Mouse (Mus musculus): Measurements from ENCODE around the gene Tmem101. TPM values are rescaled to one million over a fixed set of nuclear protein-coding genes. Genes with fewer than 3 reads are reported as not detected.

Gene Tmem101
- polyA plus RNA-seq, 1 experiment from 2014 or later = 36.8 TPM

DNA sequence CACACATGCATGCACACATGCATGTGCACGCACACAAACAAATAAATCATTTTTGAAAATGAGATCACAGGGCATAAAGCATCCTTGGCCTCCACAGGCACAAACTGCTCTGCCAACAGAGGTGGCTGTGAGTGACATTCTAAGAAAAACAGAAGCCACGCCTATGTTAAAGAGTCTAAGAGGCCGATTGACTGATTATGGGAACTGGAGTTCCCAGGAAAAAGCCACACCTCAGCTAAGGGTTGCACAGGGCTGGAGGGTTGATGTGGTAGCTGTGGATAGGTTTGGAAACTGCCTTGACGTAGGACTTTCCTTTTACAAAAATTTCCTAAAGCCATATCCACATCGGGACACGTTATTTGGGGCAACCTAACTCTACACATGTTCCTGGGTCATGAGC, 38.8 kb downstream of the Tmem101 start:
- 69% methylated on average over 6 of the region's 6 CpGs for WGBS
- peaks cover 11% of the 10 kb centered on the region; the same call in 1 of the 2 replicates for H3K27me3 ChIP-seq (replicated peaks)
- ATAC-seq (ENCODE audit: insufficient number of reproducible peaks, low FRiP score) = no peak
- H3K27ac ChIP-seq (ENCODE audit: poor library complexity, severe bottlenecking) = no peak overlapping the region
- H3K9ac ChIP-seq = no peak overlapping the region
- no peaks in the 10 kb centered on the region for H3K36me3 ChIP-seq
- no peaks in the 10 kb centered on the region for H3K4me1 ChIP-seq (replicated peaks)
- H3K9me3 ChIP-seq (replicated peaks) = no peaks in the 10 kb centered on the region
- no peak overlapping the region for H3K4me2 ChIP-seq
- no peak overlapping the region for H3K4me3 ChIP-seq

DNA sequence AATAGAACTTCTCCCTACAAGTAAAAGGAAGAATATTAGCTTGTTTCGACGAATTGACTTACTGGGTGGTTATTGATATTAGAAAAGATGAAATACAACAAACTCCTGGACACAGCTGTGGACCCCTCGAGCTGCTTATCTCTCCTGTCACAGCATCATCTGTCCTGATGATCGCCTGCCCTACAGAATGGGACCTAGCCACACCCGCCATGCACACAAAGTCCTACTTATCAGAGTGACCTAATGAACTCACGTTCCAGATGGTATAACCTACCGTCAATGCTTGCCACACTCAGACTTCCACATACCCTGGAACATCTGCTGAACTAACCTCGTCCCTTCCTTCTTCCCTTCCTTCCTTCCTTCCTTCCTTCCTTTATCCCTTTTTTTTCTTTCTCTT, 40.0 kb downstream of the Tmem101 start:
- Histone ChIP-seq H3K9me3 (replicated peaks) (no peaks in the 10 kb centered on the region), H3K4me2 (no peak overlapping the region), H3K4me3 (no peak overlapping the region), H3K27me3 (replicated peaks) (peaks cover 11% of the 10 kb centered on the region; the same call in 1 of the 2 replicates), H3K27ac (ENCODE audit: poor library complexity, severe bottlenecking) (no peak overlapping the region), H3K36me3 (no peaks in the 10 kb centered on the region), H3K9ac (no peak overlapping the region), H3K4me1 (replicated peaks) (no peaks in the 10 kb centered on the region)
- ATAC-seq (ENCODE audit: insufficient number of reproducible peaks, low FRiP score) = no peak
- WGBS = 46% methylated on average over 8 of the region's 8 CpGs

DNA sequence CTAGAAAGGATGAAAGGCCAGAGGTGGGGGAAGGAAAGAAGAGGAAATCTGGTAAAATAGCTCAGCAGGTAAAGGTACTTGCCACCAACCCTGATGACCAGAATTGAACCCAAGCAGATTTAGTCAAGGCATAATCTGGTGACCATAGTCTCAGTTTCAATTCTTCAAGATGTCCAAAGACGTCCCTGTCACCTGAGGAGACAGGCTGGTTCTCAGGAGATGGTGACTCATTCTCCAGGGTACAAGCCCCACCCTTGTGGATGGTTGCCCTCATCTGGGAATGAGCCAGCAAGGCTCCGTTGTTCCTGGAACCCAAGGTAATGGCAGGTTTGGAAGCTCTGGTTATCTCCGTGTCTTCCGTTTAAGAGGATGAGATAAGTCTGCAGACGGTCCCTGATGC, 44.6 kb downstream of the Tmem101 start:
- ATAC-seq (ENCODE audit: insufficient number of reproducible peaks, low FRiP score) = no peak
- peaks cover 50% of the 10 kb centered on the region for H3K27me3 ChIP-seq (replicated peaks)
- WGBS = 35% methylated on average over 5 of the region's 5 CpGs
- no peak overlapping the region for H3K4me2 ChIP-seq
- peaks cover 6% of the 10 kb centered on the region for H3K4me1 ChIP-seq (replicated peaks)
- H3K4me3 ChIP-seq = no peak overlapping the region
- H3K9me3 ChIP-seq (replicated peaks) = no peaks in the 10 kb centered on the region
- no peak overlapping the region for H3K9ac ChIP-seq
- H3K27ac ChIP-seq (ENCODE audit: poor library complexity, severe bottlenecking) = no peak overlapping the region
- no peaks in the 10 kb centered on the region for H3K36me3 ChIP-seq

GRCm38 (mm10) chr11:102107732-102108131, 48.5 kb downstream of the Tmem101 start, which contains the start of gene Pyy:
Pyy (minus strand) TSS chr11:102107832.
- H3K4me1 ChIP-seq (replicated peaks) = peaks cover 9% of the 10 kb centered on the region

DNA sequence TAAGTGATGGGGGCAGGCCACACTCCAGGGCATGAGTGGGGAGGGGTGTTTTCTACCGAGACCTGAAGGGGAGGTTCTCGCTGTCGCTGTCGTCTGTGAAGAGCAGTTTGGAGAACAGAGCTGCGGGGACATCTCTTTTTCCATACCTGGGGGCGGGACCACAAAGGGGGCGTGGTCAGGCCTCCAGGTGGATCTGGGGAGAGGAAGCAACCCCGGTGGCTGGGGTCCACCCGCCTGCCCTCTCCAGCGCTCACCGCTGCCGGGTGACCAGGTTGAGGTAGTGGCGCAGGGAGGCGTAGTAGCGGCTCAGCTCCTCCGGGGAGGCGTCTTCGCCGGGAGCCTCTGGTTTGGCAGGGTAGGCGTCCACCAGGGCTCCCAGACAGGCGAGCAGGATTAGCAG, 49.3 kb downstream of the Tmem101 start:
- peak overlapping the region; percentile 21 for H3K4me3 ChIP-seq
- no peaks in the 10 kb centered on the region for H3K36me3 ChIP-seq
- peaks cover 78% of the 10 kb centered on the region for H3K27me3 ChIP-seq (replicated peaks)
- WGBS = 2% methylated on average over 21 of the region's 21 CpGs
- no peak overlapping the region for H3K9ac ChIP-seq
- H3K9me3 ChIP-seq (replicated peaks) = no peaks in the 10 kb centered on the region
- peaks cover 16% of the 10 kb centered on the region for H3K4me1 ChIP-seq (replicated peaks)
- no peak for ATAC-seq (ENCODE audit: insufficient number of reproducible peaks, low FRiP score)
- H3K4me2 ChIP-seq = peak overlapping the region; percentile 22; the same call in 1 of the 2 replicates
- H3K27ac ChIP-seq (ENCODE audit: poor library complexity, severe bottlenecking) = no peak overlapping the region

More at GRCm38 (mm10) chr11:102107732-102108131, 48.5 kb downstream of the Tmem101 start, which contains the start of gene Pyy:
- peaks cover 77% of the 10 kb centered on the region for H3K27me3 ChIP-seq (replicated peaks)
- no peak for ATAC-seq (ENCODE audit: insufficient number of reproducible peaks, low FRiP score)
- WGBS = 17% methylated on average over 9 of the region's 9 CpGs
- peak within 1 kb of the TSS; percentile 21 for H3K4me3 ChIP-seq
- H3K9me3 ChIP-seq (replicated peaks) = no peaks in the 10 kb centered on the region
- H3K9ac ChIP-seq = no peak within 1 kb of the TSS
- H3K27ac ChIP-seq (ENCODE audit: poor library complexity, severe bottlenecking) = no peak within 1 kb of the TSS
- peak within 1 kb of the TSS; percentile 22; the same call in 1 of the 2 replicates for H3K4me2 ChIP-seq
- H3K36me3 ChIP-seq = no peaks in the 10 kb centered on the region

Other genes with a start within 250 kb of the Tmem101 start
- 0.77 and 1.6 TPM in 2 replicates for gene Sost, start 189.4 kb downstream of the Tmem101 start, polyA plus RNA-seq (2016; fragmentation: Nextera tagmentation; extraction: Ambion mirVana)
- not detected in 2 replicates for gene Cfap97d1, start 172.1 kb downstream of the Tmem101 start, polyA plus RNA-seq (2016; fragmentation: Nextera tagmentation; extraction: Ambion mirVana)
- gene Dusp3, start 169.4 kb downstream of the Tmem101 start, polyA plus RNA-seq (2016; fragmentation: Nextera tagmentation; extraction: Ambion mirVana) = 53.7 and 54.9 TPM in 2 replicates
- gene Mpp3, start 127.9 kb downstream of the Tmem101 start, polyA plus RNA-seq (2016; fragmentation: Nextera tagmentation; extraction: Ambion mirVana) = 4.1 and 4.5 TPM in 2 replicates
- 1.6 and 1.9 TPM in 2 replicates for gene Cd300lg, start 114.9 kb downstream of the Tmem101 start, polyA plus RNA-seq (2016; fragmentation: Nextera tagmentation; extraction: Ambion mirVana)
- 15.4 and 17.8 TPM in 2 replicates for gene Mpp2, start 67.9 kb downstream of the Tmem101 start, polyA plus RNA-seq (2016; fragmentation: Nextera tagmentation; extraction: Ambion mirVana)
- not detected in 2 replicates for gene Ppy, start 55.1 kb downstream of the Tmem101 start, polyA plus RNA-seq (2016; fragmentation: Nextera tagmentation; extraction: Ambion mirVana)
- gene Pyy, start 48.6 kb downstream of the Tmem101 start, polyA plus RNA-seq (2016; fragmentation: Nextera tagmentation; extraction: Ambion mirVana) = not detected in 2 replicates
- gene Nags, start 10.9 kb downstream of the Tmem101 start, polyA plus RNA-seq (2016; fragmentation: Nextera tagmentation; extraction: Ambion mirVana) = 0.11 TPM in 1 of 2 replicates, not detected in the other
- 90.9 and 94.3 TPM in 2 replicates for gene Lsm12, start 28.9 kb upstream of the Tmem101 start, polyA plus RNA-seq (2016; fragmentation: Nextera tagmentation; extraction: Ambion mirVana)
- 27.1 and 28.0 TPM in 2 replicates for gene G6pc3, start 33.2 kb upstream of the Tmem101 start, polyA plus RNA-seq (2016; fragmentation: Nextera tagmentation; extraction: Ambion mirVana)
- 92.2 and 95.9 TPM in 2 replicates for gene Hdac5, start 73.8 kb upstream of the Tmem101 start, polyA plus RNA-seq (2016; fragmentation: Nextera tagmentation; extraction: Ambion mirVana)
- 14.0 and 14.3 TPM in 2 replicates for gene BC030867, start 92.5 kb upstream of the Tmem101 start, polyA plus RNA-seq (2016; fragmentation: Nextera tagmentation; extraction: Ambion mirVana)
- gene Asb16, start 112.3 kb upstream of the Tmem101 start, polyA plus RNA-seq (2016; fragmentation: Nextera tagmentation; extraction: Ambion mirVana) = 0.06 and 0.13 TPM in 2 replicates
- gene Tmub2, start 128.5 kb upstream of the Tmem101 start, polyA plus RNA-seq (2016; fragmentation: Nextera tagmentation; extraction: Ambion mirVana) = 35.7 and 38.9 TPM in 2 replicates
- 10.9 and 11.8 TPM in 2 replicates for gene Atxn7l3, start 140.2 kb upstream of the Tmem101 start, polyA plus RNA-seq (2016; fragmentation: Nextera tagmentation; extraction: Ambion mirVana)
- 65.4 and 68.6 TPM in 2 replicates for gene Ubtf, start 163.3 kb upstream of the Tmem101 start, polyA plus RNA-seq (2016; fragmentation: Nextera tagmentation; extraction: Ambion mirVana)
- 114 and 116 TPM in 2 replicates for gene Slc4a1, start 209.8 kb upstream of the Tmem101 start, polyA plus RNA-seq (2016; fragmentation: Nextera tagmentation; extraction: Ambion mirVana)
- 1.7 and 1.8 TPM in 2 replicates for gene Rundc3a, start 237.0 kb upstream of the Tmem101 start, polyA plus RNA-seq (2016; fragmentation: Nextera tagmentation; extraction: Ambion mirVana)